Mouse (Mus musculus) layer of hippocampus, postnatal 14 days (tissue): Measurements from ENCODE around the gene Kcnk13. TPM values are rescaled to one million over a fixed set of nuclear protein-coding genes. Genes with fewer than 3 reads are reported as not detected.
A peak's percentile ranks its signal among the peaks of the same experiment; 100 is the strongest.

Experiments used
- DNase-seq, 2 experiments: peaks; one replicate each; pipeline ENCODE4 v3.0.0; 2021 to 2022; ENCODE audit warnings: low spot score in 2 of 2, mixed read lengths in 1 of 2
- microRNA-seq, 2 experiments: library from miRNA; unstranded; fragments of <30 nt; microRNA quantifications; one replicate each; pipeline ENCODE4 v1.2.0; 2021
- total RNA-seq, 2 experiments: library from RNA; stranded (reverse); gene quantifications; 2 replicates each; pipeline ENCODE4 v1.2.3; 2021

The Kcnk13 gene
- total RNA-seq, 2 experiments from 2014 or later = 3.0 to 3.5 TPM

DNA sequence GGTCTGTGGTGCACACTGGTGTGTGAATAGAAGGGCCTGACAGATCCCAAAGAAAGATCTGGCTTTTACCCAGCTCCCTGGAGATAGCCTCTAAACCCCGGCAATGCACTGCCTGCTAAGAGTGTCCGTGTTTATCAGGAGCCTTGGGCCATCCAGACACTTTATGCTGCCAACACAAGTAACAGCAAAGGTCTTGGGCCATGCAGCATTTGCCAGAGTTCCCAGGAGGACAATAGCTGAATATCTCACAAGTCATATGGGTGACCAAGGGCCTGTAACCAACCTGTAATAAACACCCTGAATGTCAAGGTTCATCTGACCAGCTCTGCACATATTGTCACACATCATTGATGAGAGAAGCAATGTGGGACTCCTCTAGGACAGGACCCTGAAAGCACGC lies 123.7 kb downstream of the Kcnk13 start:
- no peak for DNase-seq

DNA sequence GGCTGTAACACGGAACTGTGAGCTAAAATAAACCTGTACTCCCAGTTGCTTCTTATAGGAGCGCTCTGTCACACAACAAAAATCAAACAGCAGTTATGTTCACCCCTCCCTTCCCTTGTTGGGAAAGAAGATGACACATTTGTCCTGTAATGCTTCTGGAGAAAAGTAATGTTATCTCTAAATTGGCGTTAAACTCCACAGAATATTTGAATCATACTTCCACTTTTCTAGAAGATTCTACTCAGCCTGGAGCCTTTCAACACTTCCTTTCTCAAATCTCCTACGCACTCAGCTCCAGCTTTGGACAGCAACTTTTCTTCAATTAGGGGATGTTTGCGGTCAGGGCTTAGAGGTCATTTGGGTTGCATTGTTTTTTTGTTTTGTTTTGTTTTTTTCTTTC lies 125.0 kb downstream of the Kcnk13 start:
- no peak for DNase-seq

DNA sequence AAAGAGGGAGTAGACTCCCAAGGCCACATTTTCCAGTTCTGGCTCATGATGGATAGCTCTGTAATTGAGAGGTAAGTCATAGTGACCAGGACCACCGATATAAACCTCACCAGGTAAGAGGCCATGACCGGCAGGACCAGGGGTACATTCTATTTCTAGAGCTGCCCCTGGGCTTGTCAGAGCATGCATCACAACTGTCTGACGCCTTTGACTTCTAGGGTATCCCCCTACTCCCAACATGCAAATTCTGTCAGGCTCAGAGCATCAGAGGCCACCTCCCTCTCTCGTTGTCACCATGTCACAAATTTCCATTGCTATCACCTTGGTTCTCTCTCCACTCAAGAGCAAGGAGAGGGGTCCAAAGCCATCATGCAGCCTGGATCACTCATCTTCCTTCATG lies 126.5 kb downstream of the Kcnk13 start:
- DNase-seq = no peak

- DNase-seq = no peak
These were observed 128.7 kb downstream of the Kcnk13 start for GRCm38 (mm10) chr12:100093046-100093445.

GRCm38 (mm10) chr12:100099971-100100706 lies 135.8 kb downstream of the Kcnk13 start:
- DNase-seq = peak; percentile 60 to 61

- DNase-seq = no peak
These were observed 136.4 kb downstream of the Kcnk13 start for GRCm38 (mm10) chr12:100100707-100101030.

GRCm38 (mm10) chr12:100101651-100102050 lies 137.4 kb downstream of the Kcnk13 start:
- no peak for DNase-seq

GRCm38 (mm10) chr12:100104530-100104929 lies 140.2 kb downstream of the Kcnk13 start:
- DNase-seq = no peak

DNA sequence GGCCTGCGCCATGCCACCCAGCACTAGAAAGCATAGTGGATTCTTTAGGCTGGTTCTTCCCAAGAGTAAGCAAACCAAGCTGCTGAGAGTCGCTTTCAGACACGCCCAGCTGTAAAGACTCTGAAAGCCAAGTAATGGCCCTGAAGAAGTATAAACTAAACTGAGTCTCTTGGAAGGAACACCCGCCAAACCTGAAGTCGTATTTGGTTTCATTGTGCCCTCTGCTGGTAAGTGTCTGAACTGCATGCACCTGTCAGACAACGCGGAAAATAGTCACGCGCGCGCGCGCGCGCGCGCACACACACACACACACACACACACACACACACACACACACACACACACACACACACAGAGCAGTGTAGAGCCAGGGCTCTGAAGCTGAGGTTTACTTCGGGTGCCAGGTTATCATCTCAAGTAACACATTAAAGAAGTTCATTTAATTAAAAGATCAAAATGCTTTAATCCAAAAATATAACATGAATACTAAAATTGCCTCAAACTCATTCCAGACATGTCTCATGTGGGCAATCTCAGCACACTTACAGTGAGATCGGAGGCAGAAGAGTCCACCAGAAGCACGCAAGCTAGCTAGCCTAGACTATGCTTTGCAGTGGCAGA lies 142.1 kb downstream of the Kcnk13 start:
- DNase-seq = peak; percentile 76 to 79

DNA sequence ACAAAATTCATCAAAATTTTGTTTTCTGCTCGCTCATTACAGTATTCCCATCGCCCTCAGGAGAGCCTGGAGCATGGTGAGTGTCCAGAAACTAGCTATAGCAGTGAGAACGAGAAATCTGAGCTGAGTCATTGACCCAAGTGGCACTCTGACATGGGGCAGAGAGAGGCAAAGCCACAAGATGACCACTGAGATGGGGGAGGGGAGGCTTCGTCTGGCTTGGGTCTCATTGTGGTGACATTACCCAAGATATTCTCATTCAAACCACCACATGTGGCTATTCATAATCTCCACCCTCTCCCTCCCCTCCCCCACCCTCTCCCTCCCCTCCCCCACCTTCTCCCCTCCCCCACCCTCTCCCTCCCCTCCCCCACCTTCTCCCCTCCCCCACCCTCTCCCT lies 143.1 kb downstream of the Kcnk13 start:
- no peak for DNase-seq

GRCm38 (mm10) chr12:100109986-100110696 lies 145.8 kb downstream of the Kcnk13 start, which contains the start of gene Psmc1:
Gene Psmc1, plus strand, starts transcription at chr12:100110154.
- peak; percentile 81 to 88 for DNase-seq

Small RNA genes within 50 kb of the gene (microRNA-seq; reads per million reads assigned to microRNA genes)
- 0 reads per million in 2 experiments for gene Gm23291

Other genes starting within 250 kb of the Kcnk13 start
- 1 to 10 TPM in 1 of 2 experiments, under 1 TPM in 1; 0.67 to 1.5 TPM for gene Efcab11, start 80.1 kb upstream of the Kcnk13 start, total RNA-seq
- gene Tdp1, start 80.0 kb upstream of the Kcnk13 start, total RNA-seq = 10 to 100 TPM; 29.0 to 30.4 TPM
- gene Psmc1, start 145.7 kb downstream of the Kcnk13 start, total RNA-seq = 100 to 1,000 TPM; 193 to 200 TPM
- gene Nrde2, start 195.2 kb downstream of the Kcnk13 start, total RNA-seq = 10 to 100 TPM; 19.3 to 21.0 TPM
- gene Calm1, start 234.9 kb downstream of the Kcnk13 start, total RNA-seq = 1,000 to 10,000 TPM; 1,788 to 1,825 TPM